Mouse (Mus musculus) G1E (cell line): ENCODE data around the gene Nod2.

Experiments
- CTCF ChIP-seq: IDR thresholded peaks from 2 replicates; pipeline ENCODE4 v1.5.1; 2012; ENCODE audit warnings: low read depth, low read length, inconsistent platforms, mixed read lengths
- GATA1 ChIP-seq: IDR thresholded peaks from 2 replicates; pipeline ENCODE4 v1.6.1; 2012; ENCODE audit warnings: borderline replicate concordance, low read length, inconsistent platforms, mixed read lengths
- POLR2AphosphoS5 ChIP-seq: IDR thresholded peaks from 2 replicates; pipeline ENCODE4 v1.6.1; 2012; ENCODE audit warnings: low read depth, low read length, inconsistent platforms; ENCODE audit not compliant: insufficient replicate concordance

GRCm38 (mm10) chr8:88671575-88671974 is 24.5 kb downstream of the Nod2 start:
- TF ChIP-seq CTCF (no peak), GATA1 (no peak), POLR2AphosphoS5 (no peak)
